Mouse (Mus musculus) right cerebral cortex, adult 18-20 months (tissue): ENCODE data around the gene Neurl3.
A peak's percentile ranks its signal among the peaks of the same experiment; 100 is the strongest.

Experiments used
- DNase-seq: peaks from one replicate; pipeline ENCODE4 v3.0.0; 2022; ENCODE audit warnings: mixed read lengths

The Neurl3 gene

GRCm38 (mm10) chr1:36296466-36297149 is 22.1 kb upstream of the Neurl3 start:
- no peak for DNase-seq

GRCm38 (mm10) chr1:36294402-36294801 is 19.9 kb upstream of the Neurl3 start:
- no peak for DNase-seq

GRCm38 (mm10) chr1:36293470-36293869 is 19.0 kb upstream of the Neurl3 start:
- DNase-seq, result no peak

GRCm38 (mm10) chr1:36281849-36282248 is 7.4 kb upstream of the Neurl3 start:
- no peak for DNase-seq

GRCm38 (mm10) chr1:36280938-36281337 is 6.5 kb upstream of the Neurl3 start:
- DNase-seq, result no peak

- DNase-seq, result peak; percentile 69
Measured at GRCm38 (mm10) chr1:36279202-36279601, 4.7 kb upstream of the Neurl3 start.

- DNase-seq, result peak; percentile 44
Measured at GRCm38 (mm10) chr1:36277267-36278060, 3.0 kb upstream of the Neurl3 start.

- no peak for DNase-seq
Measured at GRCm38 (mm10) chr1:36275635-36276389, 1.3 kb upstream of the Neurl3 start.

GRCm38 (mm10) chr1:36273288-36273687 is 1.2 kb downstream of the Neurl3 start:
- no peak for DNase-seq

- no peak for DNase-seq
Measured at GRCm38 (mm10) chr1:36272546-36272945, 1.9 kb downstream of the Neurl3 start.

- DNase-seq, result no peak
Measured at GRCm38 (mm10) chr1:36271516-36272230, 2.8 kb downstream of the Neurl3 start.

- DNase-seq, result no peak
Measured at GRCm38 (mm10) chr1:36270666-36271065, 3.8 kb downstream of the Neurl3 start.

- no peak for DNase-seq
Measured at GRCm38 (mm10) chr1:36269121-36269795, 5.2 kb downstream of the Neurl3 start.

- DNase-seq, result no peak
Measured at GRCm38 (mm10) chr1:36267595-36267994, 6.9 kb downstream of the Neurl3 start.

GRCm38 (mm10) chr1:36266293-36266692 is 8.2 kb downstream of the Neurl3 start:
- no peak for DNase-seq

- no peak for DNase-seq
Measured at GRCm38 (mm10) chr1:36263833-36264488, 10.5 kb downstream of the Neurl3 start.

- DNase-seq, result peak; percentile 12
Measured at GRCm38 (mm10) chr1:36261708-36262504, 12.6 kb downstream of the Neurl3 start.

GRCm38 (mm10) chr1:36260418-36260817 is 14.1 kb downstream of the Neurl3 start:
- no peak for DNase-seq

GRCm38 (mm10) chr1:36259281-36259680 is 15.2 kb downstream of the Neurl3 start:
- no peak for DNase-seq

GRCm38 (mm10) chr1:36258631-36259030 is 15.8 kb downstream of the Neurl3 start:
- no peak for DNase-seq

GRCm38 (mm10) chr1:36257276-36257675 is 17.2 kb downstream of the Neurl3 start:
- DNase-seq, result no peak
